Mouse (Mus musculus) layer of hippocampus, adult 18-20 months (tissue): Measurements from ENCODE around the gene Cbx5. TPM values are rescaled to one million over a fixed set of nuclear protein-coding genes. Genes with fewer than 3 reads are reported as not detected.
"Not testable (repeated sequence)": the region's sequence is repeated elsewhere in the genome, so short reads cannot be mapped to it uniquely, and the experiment has no call there.

Source experiments
- DNase-seq, 2 experiments: peaks; one replicate each; pipeline ENCODE4 v3.0.0; 2022; ENCODE audit warnings: low spot score in 2 of 2
- total RNA-seq, 2 experiments: library from RNA; stranded (reverse); gene quantifications; 2 replicates each; pipeline ENCODE4 v1.2.3; 2021

Cbx5 gene
- total RNA-seq, 2 experiments from 2014 or later = 174 to 190 TPM

- DNase-seq = no peak
These were observed 12.0 kb upstream of the Cbx5 start for GRCm38 (mm10) chr15:103251595-103251994.

- DNase-seq = no peak
These were observed 10.7 kb upstream of the Cbx5 start for GRCm38 (mm10) chr15:103250195-103250740.

GRCm38 (mm10) chr15:103249511-103249910, 9.9 kb upstream of the Cbx5 start:
- not testable (repeated sequence) for DNase-seq

- peak in 1 of 2 experiments; percentile 13 for DNase-seq
These were observed 9.0 kb upstream of the Cbx5 start for GRCm38 (mm10) chr15:103248401-103249313.

GRCm38 (mm10) chr15:103247782-103248400, 8.3 kb upstream of the Cbx5 start:
- no peak for DNase-seq

- no peak for DNase-seq
These were observed 7.6 kb upstream of the Cbx5 start for GRCm38 (mm10) chr15:103247078-103247781.

GRCm38 (mm10) chr15:103245616-103246015, 6.0 kb upstream of the Cbx5 start:
- no peak for DNase-seq

GRCm38 (mm10) chr15:103242885-103243284, 3.3 kb upstream of the Cbx5 start:
- no peak for DNase-seq

- not testable (repeated sequence) for DNase-seq
These were observed 1.7 kb upstream of the Cbx5 start for GRCm38 (mm10) chr15:103241071-103242018.

- peak; percentile 93 to 98 for DNase-seq
These were observed 778 bp upstream of the Cbx5 start, which contains the start of gene Hnrnpa1 for GRCm38 (mm10) chr15:103240160-103241028. Hnrnpa1 (plus strand) TSS chr15:103240432.

GRCm38 (mm10) chr15:103239130-103239684, 409 bp downstream of the Cbx5 start:
- peak; percentile 92 to 97 for DNase-seq

- DNase-seq = no peak
These were observed 2.3 kb downstream of the Cbx5 start for GRCm38 (mm10) chr15:103237295-103237694.

GRCm38 (mm10) chr15:103233119-103233518, 6.5 kb downstream of the Cbx5 start:
- no peak for DNase-seq

GRCm38 (mm10) chr15:103228904-103229303, 10.7 kb downstream of the Cbx5 start:
- DNase-seq = no peak

GRCm38 (mm10) chr15:103227572-103227971, 12.0 kb downstream of the Cbx5 start:
- DNase-seq = no peak

- DNase-seq = no peak
These were observed 12.6 kb downstream of the Cbx5 start for GRCm38 (mm10) chr15:103227022-103227421.

GRCm38 (mm10) chr15:103224161-103224560, 15.5 kb downstream of the Cbx5 start:
- DNase-seq = no peak

- no peak for DNase-seq
These were observed 18.2 kb downstream of the Cbx5 start for GRCm38 (mm10) chr15:103221386-103221785.

GRCm38 (mm10) chr15:103220785-103221184, 18.8 kb downstream of the Cbx5 start:
- DNase-seq = no peak
